Mouse (Mus musculus): ENCODE results near the gene Alg9. TPM values are rescaled to one million over a fixed set of nuclear protein-coding genes. Genes with fewer than 3 reads are reported as not detected.

Gene Alg9
- total RNA-seq, 2 experiments from 2014 or later: 9.9 to 11.6 TPM

GRCm38 (mm10) chr9:50752784-50753615, 21.8 kb upstream of the Alg9 start:
- intact Hi-C loops (cut with DNase I): no loop called here
- DNase-seq (ENCODE audit: low spot score): peak; percentile 89

GRCm38 (mm10) chr9:50753947-50754346, 20.9 kb upstream of the Alg9 start:
- no peak for DNase-seq (ENCODE audit: low spot score)
- intact Hi-C loops (cut with DNase I): no loop called here

GRCm38 (mm10) chr9:50756711-50757110, 18.1 kb upstream of the Alg9 start:
- no peak for DNase-seq (ENCODE audit: low spot score)
- intact Hi-C loops (cut with DNase I): no loop called here

DNA sequence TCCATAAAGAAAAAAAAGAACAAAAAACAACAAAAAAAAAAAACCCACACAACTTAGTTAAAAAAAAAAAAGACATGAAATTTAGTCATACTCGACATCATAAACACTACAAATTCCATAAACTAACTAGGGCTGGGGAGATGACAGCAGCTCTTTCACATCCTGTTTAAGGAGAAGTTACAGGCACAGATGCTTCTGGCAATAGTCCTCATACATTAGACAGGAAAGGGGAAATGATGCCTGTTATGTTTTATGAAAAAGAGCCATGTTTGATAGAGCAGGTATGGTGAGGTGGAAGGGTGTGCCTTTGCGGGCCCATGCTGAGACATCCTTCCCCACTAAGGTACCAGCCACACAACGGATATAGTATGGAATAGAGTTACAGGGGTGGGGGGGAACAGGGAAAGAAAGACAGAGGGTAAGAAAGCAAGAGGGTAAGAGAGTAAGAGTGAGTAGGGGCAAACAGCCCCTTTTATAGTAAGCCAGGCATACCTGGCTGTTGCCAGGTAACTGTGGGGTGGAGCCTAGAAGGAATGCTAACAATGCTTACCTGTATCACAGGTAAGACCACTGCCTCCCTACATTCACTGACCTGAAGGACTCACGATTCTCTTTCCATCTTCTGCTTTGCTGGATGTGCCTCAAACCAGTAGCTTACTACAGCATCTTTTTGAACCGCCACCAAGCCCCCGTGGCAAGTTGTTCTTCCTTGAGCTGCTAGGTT, 13.1 kb upstream of the Alg9 start:
- intact Hi-C loops (cut with DNase I): no loop called here

GRCm38 (mm10) chr9:50763331-50763730, 11.5 kb upstream of the Alg9 start:
- no peak for DNase-seq (ENCODE audit: low spot score)
- intact Hi-C loops (cut with DNase I): no loop called here

More for the DNA sequence above, 13.1 kb upstream of the Alg9 start:
- no peak for DNase-seq (ENCODE audit: low spot score)

- no peak for DNase-seq (ENCODE audit: low spot score)
- intact Hi-C loops (cut with DNase I): loop anchor here (5.0 kb wide), 2 partner anchors 40 to 110 kb away; partner anchors contain the start of gene Dlat
These were observed 7.2 kb upstream of the Alg9 start for GRCm38 (mm10) chr9:50767531-50768106.

GRCm38 (mm10) chr9:50768107-50769002, 6.5 kb upstream of the Alg9 start, which contains the start of gene Fdxacb1:
Gene Fdxacb1, plus strand, starts transcription at chr9:50768236.
- intact Hi-C loops (cut with DNase I): loop anchor here (5.0 kb wide), 2 partner anchors 41 to 111 kb away; partner anchors contain the start of gene Dlat
- DNase-seq (ENCODE audit: low spot score): peak; percentile 96

GRCm38 (mm10) chr9:50770011-50770410, 4.8 kb upstream of the Alg9 start:
- no peak for DNase-seq (ENCODE audit: low spot score)
- intact Hi-C loops (cut with DNase I): no loop called here

- intact Hi-C loops (cut with DNase I): no loop called here
- no peak for DNase-seq (ENCODE audit: low spot score)
These were observed 775 bp upstream of the Alg9 start for GRCm38 (mm10) chr9:50774026-50774462.

GRCm38 (mm10) chr9:50775662-50776126, 875 bp downstream of the Alg9 start:
- DNase-seq (ENCODE audit: low spot score): no peak
- intact Hi-C loops (cut with DNase I): no loop called here

DNA sequence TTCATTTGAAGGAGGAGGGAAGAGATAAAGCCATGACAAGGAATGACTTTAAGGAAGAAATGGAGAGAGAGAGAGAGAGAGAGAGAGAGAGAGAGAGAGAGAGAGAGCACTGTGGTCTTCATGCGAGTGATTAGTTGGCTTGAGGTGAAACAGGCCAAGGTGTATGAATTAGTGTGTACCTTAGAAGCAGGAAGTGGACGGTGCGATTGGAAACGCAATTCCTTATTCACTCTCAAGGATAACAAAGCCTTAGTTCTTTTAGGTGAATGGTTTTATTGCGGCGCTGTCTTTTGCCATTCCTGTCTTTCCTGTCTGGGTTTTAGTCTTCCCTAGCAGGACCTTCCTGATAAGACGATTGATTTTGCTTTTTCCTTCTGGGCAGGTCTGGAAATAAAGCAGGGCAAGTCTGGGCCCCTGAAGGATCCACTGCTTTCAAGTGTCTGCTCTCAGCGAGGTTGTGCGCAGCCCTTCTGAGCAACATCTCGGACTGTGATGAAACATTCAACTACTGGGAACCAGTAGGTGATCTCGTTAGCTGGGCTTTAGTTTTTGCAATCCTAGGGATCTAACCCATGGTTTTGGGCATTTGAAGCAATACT, 1.4 kb downstream of the Alg9 start:
- no peak for DNase-seq (ENCODE audit: low spot score)
- intact Hi-C loops (cut with DNase I): no loop called here

GRCm38 (mm10) chr9:50782155-50782554, 7.3 kb downstream of the Alg9 start:
- intact Hi-C loops (cut with DNase I): no loop called here
- no peak for DNase-seq (ENCODE audit: low spot score)

DNA sequence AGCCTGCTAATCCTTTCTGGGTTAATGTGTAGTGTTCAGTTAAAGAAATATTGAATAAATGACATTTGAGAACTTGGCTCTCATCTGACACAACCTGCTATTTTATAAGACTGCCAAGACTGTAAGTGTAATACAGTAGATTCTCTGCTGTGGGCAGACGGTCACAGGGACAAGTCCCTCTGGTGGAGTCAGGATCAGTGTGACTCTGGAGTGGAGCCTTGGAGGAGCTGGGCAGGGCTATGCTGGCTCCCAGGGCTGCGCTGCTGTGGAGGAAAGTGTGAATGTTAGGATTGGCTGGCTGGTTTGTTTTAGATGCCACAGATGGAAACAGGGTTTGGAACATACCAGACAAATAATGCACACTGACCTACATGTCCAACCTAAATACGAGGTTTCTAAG, 20.4 kb downstream of the Alg9 start:
- intact Hi-C loops (cut with DNase I): no loop called here
- no peak for DNase-seq (ENCODE audit: low spot score)

DNA sequence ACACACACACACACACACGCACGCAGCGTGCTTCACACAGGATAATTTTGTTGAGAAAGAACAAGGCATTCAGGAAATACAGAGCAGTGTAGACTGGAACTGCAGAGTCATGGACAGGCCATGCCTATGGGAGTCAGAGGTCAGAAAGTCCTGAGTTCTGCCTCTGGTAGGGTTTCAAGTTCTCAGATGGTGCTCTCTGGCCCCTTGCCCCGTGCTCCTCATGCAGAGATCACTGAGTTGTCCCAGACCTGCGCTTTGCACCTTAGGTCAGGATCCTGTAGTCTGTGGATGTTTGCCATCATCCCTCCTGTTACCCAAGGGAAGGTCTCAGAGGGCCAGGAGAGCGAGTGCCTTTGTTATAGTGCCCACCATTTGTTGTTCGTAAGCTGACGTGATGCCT, 22.0 kb downstream of the Alg9 start:
- intact Hi-C loops (cut with DNase I): no loop called here
- DNase-seq (ENCODE audit: low spot score): no peak

GRCm38 (mm10) chr9:50797641-50798040, 22.8 kb downstream of the Alg9 start:
- intact Hi-C loops (cut with DNase I): no loop called here
- DNase-seq (ENCODE audit: low spot score): no peak

DNA sequence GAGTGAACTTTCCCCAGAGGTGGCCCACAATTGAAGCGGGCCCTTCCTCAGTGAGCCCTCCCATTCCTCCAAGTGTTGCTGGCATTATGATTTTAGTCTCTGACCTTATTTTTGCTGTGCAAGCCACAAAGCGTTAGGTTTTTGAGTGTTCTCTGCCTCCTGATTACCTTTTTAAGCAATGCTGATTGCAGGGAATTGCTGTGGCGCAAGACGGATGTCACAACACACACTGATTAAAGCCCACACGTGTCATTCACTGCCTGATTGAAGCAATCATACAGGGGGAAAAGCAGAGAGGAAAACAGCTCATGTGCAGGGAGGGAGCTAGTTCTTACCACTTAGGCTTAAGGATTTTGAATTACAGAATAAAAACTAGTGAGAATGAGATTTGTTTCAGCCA, 23.5 kb downstream of the Alg9 start:
- intact Hi-C loops (cut with DNase I): no loop called here
- DNase-seq (ENCODE audit: low spot score): no peak

DNA sequence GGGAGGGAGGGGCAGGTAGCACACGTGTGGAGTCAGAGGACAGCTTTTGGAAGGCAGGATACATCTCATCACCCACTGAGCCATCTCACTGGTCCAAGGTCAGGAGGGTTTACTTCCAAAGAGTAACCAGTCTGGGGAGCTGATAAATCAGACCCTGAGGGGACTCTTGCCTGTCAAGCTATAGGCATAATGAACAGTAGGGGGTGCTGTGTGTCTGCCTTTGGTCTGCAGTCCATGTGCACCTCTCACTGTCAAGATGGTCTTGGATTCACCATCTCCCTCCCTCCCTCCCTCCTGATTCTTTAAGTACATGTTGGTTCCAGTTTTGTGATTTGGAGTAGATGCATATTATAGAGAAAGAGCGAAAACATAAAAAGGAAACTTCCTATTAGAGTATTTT, 26.2 kb downstream of the Alg9 start:
- DNase-seq (ENCODE audit: low spot score): no peak
- intact Hi-C loops (cut with DNase I): loop anchor here (2.0 to 5.0 kb wide), 2 partner anchors 206 to 350 kb away; partner anchors contain the start of gene Sik2

- intact Hi-C loops (cut with DNase I): loop anchor here (5.0 kb wide), 1 partner anchor 204 kb away; the partner anchor contains the start of gene Sik2
- DNase-seq (ENCODE audit: low spot score): no peak
These were observed 28.3 kb downstream of the Alg9 start for GRCm38 (mm10) chr9:50803055-50803671.

GRCm38 (mm10) chr9:50808471-50808870, 33.7 kb downstream of the Alg9 start:
- no peak for DNase-seq (ENCODE audit: low spot score)
- intact Hi-C loops (cut with DNase I): no loop called here
